Mouse (Mus musculus) neural tube, embryonic 13.5 days (tissue): ENCODE data around the gene Sh2b2. TPM values are rescaled to one million over a fixed set of nuclear protein-coding genes. Genes with fewer than 3 reads are reported as not detected.

ENCODE experiments used
- ATAC-seq: fragments of 200-750 bp; cut with Nextera tagmentation; 2 replicates; pipeline ENCODE4 v1.8.0; 2017; ENCODE audit warnings: low read depth, mild to moderate bottlenecking, moderate TSS enrichment, moderate library complexity
- H3K27ac ChIP-seq: fragments of 300-500 bp; sonication (generic); replicated peaks from 2 replicates; pipeline ENCODE4 v1.5.1; 2015; ENCODE audit warnings: moderate library complexity, mild to moderate bottlenecking, inconsistent platforms
- H3K27me3 ChIP-seq: fragments of 300-500 bp; sonication (generic); 2 replicates; pipeline ENCODE4 v1.6.1; 2015; ENCODE audit warnings: mild to moderate bottlenecking, inconsistent platforms
- H3K36me3 ChIP-seq: fragments of 300-500 bp; sonication (generic); 2 replicates; pipeline ENCODE4 v1.6.1; 2015; ENCODE audit warnings: mild to moderate bottlenecking, inconsistent platforms
- H3K4me1 ChIP-seq: fragments of 300-500 bp; sonication (generic); replicated peaks from 2 replicates; pipeline ENCODE4 v1.6.1; 2015; ENCODE audit warnings: inconsistent platforms
- H3K4me2 ChIP-seq: fragments of 300-500 bp; sonication (generic); 2 replicates; pipeline ENCODE4 v1.6.1; 2015; ENCODE audit warnings: inconsistent platforms, mild to moderate bottlenecking, moderate library complexity
- H3K4me3 ChIP-seq: fragments of 300-500 bp; sonication (generic); 2 replicates; pipeline ENCODE4 v1.5.1; 2015; ENCODE audit warnings: mild to moderate bottlenecking, inconsistent platforms
- H3K9ac ChIP-seq: fragments of 300-500 bp; sonication (generic); 2 replicates; pipeline ENCODE4 v1.6.1; 2015; ENCODE audit warnings: moderate library complexity, mild to moderate bottlenecking, inconsistent platforms
- H3K9me3 ChIP-seq: fragments of 300-500 bp; sonication (generic); 2 replicates; pipeline ENCODE4 v1.6.1; 2016; ENCODE audit warnings: inconsistent platforms
- WGBS: fragments of 180-500 bp; shearing (Covaris S2); methylation state at CpG from one replicate; pipeline ENCODE4 v1.1.7; 2015; 5-methylcytosine and 5-hydroxymethylcytosine counted together
- polyA plus RNA-seq: library from polyadenylated mRNA; unstranded; fragments of >200 nt; fragmentation: Nextera tagmentation; extraction: Ambion mirVana; gene quantifications from 2 replicates; pipeline ENCODE4 v1.2.1, GENCODE M21; 2015

Gene Sh2b2
- polyA plus RNA-seq, 1 experiment from 2014 or later, result 26.4 TPM

DNA sequence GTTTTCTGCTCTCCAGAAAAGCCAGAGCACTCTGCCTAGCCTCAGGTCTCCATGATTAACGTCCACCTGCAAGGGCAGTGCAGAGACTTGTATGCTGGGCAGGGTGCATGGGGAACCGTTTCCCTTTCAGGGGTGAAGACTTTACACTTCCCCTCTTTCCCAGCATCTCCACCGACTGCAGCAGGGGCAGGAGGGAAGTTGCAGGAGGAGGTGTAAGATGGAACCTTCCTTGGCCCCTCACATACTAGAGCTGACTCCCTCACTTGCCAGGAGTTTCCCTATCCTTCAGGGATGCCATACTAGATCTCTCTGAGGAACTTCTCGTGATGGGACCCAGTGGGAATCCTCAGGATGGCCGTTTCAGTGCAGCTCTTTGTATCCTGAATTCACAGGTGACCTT lies 35.8 kb downstream of the Sh2b2 start:
- Histone ChIP-seq H3K36me3 (no peaks in the 10 kb centered on the region), H3K4me1 (no peaks in the 10 kb centered on the region), H3K9me3 (no peaks in the 10 kb centered on the region), H3K27ac (no peak overlapping the region), H3K9ac (no peak overlapping the region), H3K4me3 (no peak overlapping the region), H3K27me3 (no peaks in the 10 kb centered on the region), H3K4me2 (no peak overlapping the region)
- 81% methylated on average over 5 of the region's 5 CpGs for WGBS
- ATAC-seq, result no peak

DNA sequence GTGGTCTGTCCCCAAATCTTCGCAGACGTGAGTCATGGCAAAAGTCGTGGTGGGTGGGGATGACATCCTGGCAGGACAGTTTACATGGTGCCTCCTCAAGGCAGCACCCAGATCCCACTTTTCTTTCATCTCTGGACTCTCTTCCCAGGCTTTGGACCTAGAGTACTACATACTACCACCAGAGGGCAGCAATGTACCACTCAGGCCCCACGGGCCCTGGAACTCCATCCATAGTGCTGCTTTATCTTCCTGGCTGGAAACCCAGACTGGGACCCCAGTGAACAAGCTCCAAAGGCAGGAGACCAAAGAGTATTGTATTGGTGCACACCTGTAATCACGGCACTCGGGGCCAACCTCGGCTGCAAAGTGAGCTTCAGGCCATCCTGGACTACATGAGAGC lies 44.5 kb downstream of the Sh2b2 start:
- Histone ChIP-seq H3K4me3 (no peak overlapping the region), H3K9ac (no peak overlapping the region), H3K27ac (no peak overlapping the region), H3K4me2 (no peak overlapping the region), H3K9me3 (no peaks in the 10 kb centered on the region), H3K36me3 (peaks cover 5% of the 10 kb centered on the region), H3K4me1 (peaks cover 16% of the 10 kb centered on the region), H3K27me3 (no peaks in the 10 kb centered on the region)
- peak; percentile 28; the same call in 1 of the 2 replicates for ATAC-seq
- 30% methylated on average over 7 of the region's 7 CpGs for WGBS

DNA sequence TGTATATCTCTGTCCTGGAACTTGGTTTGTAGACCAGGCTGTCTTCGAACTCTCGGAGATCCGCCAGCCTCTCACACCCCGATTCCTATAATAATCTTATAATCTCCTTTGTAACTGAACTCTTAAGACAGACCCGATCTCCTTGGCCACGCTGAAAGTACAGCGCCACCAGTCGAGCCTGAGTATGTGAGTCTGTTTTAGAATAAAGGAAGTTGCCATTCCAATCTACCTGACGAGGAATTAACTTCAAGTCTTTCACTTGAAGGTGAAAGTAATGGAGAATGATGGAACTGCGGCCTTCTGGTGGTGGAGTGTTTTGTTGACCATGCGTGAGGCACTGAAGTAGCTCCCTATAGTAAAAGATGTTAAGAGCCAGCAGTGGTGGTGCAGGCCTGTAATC lies 46.8 kb downstream of the Sh2b2 start:
- no peak for ATAC-seq
- Histone ChIP-seq H3K36me3 (peaks cover 28% of the 10 kb centered on the region), H3K27me3 (no peaks in the 10 kb centered on the region), H3K4me1 (peaks cover 16% of the 10 kb centered on the region), H3K4me2 (peak overlapping the region; percentile 93), H3K9ac (peak overlapping the region; percentile 73), H3K4me3 (peak overlapping the region; percentile 90), H3K27ac (peak overlapping the region; percentile 85), H3K9me3 (no peaks in the 10 kb centered on the region)
- WGBS, result 33% methylated on average over 11 of the region's 11 CpGs

DNA sequence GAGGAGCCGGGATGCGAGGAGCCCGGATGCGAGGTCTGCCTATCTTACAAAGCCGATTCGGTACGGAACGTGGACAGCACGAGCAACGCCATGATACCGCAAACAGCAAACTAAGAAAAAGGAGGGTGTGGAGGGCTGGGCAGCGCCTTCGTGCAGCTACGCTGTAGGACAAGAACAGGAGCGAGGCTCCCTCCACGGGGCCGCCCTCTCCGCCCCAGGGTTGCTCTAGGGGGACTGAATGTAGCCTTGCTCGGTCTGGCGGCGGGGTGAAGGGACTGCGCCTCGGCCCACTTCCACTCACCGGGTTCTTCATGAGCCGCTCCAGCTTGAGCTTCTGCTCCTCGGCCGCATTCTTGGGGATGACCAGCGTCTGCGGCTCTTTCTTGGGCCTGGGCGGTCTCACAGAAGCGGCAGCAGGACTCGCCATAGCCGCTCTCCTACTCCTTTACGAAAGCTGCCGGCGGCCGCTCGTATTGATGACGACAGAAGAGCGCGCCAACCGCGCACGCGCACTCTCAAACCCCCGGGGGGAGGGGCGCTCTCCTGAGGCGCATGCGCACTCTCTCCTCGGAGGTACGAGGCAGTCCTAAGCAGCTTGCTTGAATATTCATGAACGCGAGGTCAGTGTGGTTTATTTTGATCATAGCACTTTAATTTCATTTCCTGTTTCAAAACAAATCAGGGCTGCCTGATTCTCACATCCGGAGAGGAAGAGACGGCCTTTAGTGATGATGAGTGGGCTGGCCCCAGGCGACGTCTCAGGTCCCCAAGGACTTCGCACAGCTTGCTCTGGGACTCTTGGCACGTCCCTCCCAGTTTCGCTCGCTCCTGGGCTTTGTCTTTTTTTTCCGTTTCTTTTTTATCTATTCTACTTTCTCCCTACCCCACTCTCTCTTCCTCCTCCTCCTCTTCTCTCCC lies 47.6 kb downstream of the Sh2b2 start, which contains the start of gene Prkrip1:
Prkrip1 (minus strand) TSS at position 490 of the 918 bp plus-strand sequence.
- peaks cover 16% of the 10 kb centered on the region for H3K4me1 ChIP-seq
- no peaks in the 10 kb centered on the region for H3K9me3 ChIP-seq
- H3K9ac ChIP-seq, result peak within 1 kb of the TSS; percentile 85
- peaks cover 36% of the 10 kb centered on the region for H3K36me3 ChIP-seq
- WGBS, result under 1% methylated on average over 62 of the region's 62 CpGs
- no peaks in the 10 kb centered on the region for H3K27me3 ChIP-seq
- ATAC-seq, result peak; percentile 83
- peak within 1 kb of the TSS; percentile 85 for H3K27ac ChIP-seq
- peak within 1 kb of the TSS; percentile 93 for H3K4me2 ChIP-seq
- peak within 1 kb of the TSS; percentile 90 for H3K4me3 ChIP-seq

DNA sequence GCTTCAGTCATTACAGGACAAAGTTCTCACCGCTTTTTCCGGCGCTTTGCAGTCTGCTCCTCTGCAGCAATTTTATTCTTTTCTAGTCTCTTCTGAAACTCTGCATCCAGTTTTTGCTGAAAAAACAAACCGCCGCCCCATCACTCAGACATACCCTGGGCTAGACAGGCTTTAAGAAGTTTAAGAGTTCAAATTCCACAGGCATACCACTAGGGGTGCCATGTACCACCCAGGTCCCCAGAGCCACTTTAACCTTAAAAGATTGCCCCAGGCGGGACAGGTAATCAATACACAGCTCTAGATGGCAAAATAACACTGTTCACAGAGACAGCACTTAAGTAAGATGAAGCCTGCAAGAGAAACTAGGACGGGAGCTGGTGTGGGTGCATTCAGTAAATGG lies 54.5 kb downstream of the Sh2b2 start:
- H3K27ac ChIP-seq, result no peak overlapping the region
- 85% methylated on average over 7 of the region's 7 CpGs for WGBS
- H3K27me3 ChIP-seq, result no peaks in the 10 kb centered on the region
- H3K9ac ChIP-seq, result no peak overlapping the region
- ATAC-seq, result no peak
- H3K4me3 ChIP-seq, result no peak overlapping the region
- no peaks in the 10 kb centered on the region for H3K4me1 ChIP-seq
- no peaks in the 10 kb centered on the region for H3K9me3 ChIP-seq
- H3K36me3 ChIP-seq, result peaks cover 94% of the 10 kb centered on the region
- H3K4me2 ChIP-seq, result no peak overlapping the region

DNA sequence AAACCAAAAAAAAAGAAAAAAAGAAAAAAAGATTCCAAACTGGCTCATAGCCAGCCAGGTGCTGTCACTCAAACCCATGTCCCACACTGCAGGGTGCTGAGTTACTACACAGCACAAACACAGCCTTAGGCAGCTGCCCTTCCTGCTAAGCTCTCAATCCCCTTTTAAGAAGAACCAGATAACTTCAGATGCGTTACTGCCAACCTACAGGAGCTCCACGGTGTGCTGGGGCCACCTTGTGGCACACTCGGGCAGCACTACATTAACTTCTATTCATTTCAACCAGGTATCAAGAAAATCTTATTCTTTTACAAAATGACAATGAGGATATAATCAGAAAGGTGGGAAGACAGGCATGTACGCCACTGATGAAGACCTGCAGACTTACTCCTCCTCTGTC lies 59.6 kb downstream of the Sh2b2 start:
- peaks cover 80% of the 10 kb centered on the region for H3K36me3 ChIP-seq
- no peak overlapping the region for H3K4me2 ChIP-seq
- WGBS, result 46% methylated on average over 4 of the region's 4 CpGs
- H3K27me3 ChIP-seq, result no peaks in the 10 kb centered on the region
- no peak overlapping the region for H3K9ac ChIP-seq
- no peaks in the 10 kb centered on the region for H3K9me3 ChIP-seq
- no peak overlapping the region for H3K4me3 ChIP-seq
- ATAC-seq, result no peak; the same call in 1 of the 2 replicates
- H3K4me1 ChIP-seq, result no peaks in the 10 kb centered on the region
- no peak overlapping the region for H3K27ac ChIP-seq

DNA sequence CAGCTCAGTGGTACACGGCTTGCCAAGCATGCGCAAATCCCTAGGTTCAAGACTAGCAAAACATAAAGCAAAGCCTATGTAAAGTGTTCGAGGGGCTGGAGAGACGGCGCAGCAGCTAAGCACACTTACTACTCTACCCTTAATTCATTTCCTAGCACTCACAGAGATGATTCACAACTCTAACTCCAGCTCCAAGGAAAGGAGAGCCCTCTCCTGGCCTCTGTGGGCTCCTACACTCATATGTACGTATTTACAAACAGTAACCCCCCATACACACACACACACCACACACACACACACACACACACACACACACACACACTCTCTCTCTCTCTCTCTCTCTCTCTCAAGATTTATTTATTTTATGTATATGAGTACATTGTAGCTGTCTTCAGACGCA lies 62.6 kb downstream of the Sh2b2 start:
- 90% methylated on average over 7 of the region's 7 CpGs for WGBS
- Histone ChIP-seq H3K27me3 (no peaks in the 10 kb centered on the region), H3K4me2 (no peak overlapping the region), H3K36me3 (peaks cover 82% of the 10 kb centered on the region), H3K4me1 (no peaks in the 10 kb centered on the region), H3K9me3 (no peaks in the 10 kb centered on the region), H3K27ac (no peak overlapping the region), H3K9ac (no peak overlapping the region), H3K4me3 (no peak overlapping the region)
- no peak for ATAC-seq

DNA sequence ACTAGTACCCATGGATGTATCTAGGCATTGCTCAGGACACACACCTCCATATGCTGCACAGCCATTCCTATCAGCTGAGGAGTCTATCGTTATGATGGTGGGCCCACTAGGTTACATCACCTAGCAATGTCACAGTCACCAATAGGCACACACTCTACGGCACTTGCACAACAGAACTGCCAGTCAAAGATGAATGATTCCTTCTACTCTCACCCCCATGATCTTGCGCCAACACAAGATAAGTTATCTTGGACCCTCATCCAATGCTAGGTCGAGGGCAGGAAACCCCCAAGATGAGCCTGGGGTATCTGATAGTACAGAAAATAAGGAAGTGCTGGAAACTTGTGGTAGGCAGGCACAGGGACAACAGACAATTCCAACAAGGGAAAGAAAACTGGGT lies 63.5 kb downstream of the Sh2b2 start:
- Histone ChIP-seq H3K9me3 (no peaks in the 10 kb centered on the region), H3K4me1 (no peaks in the 10 kb centered on the region), H3K9ac (no peak overlapping the region), H3K4me3 (no peak overlapping the region), H3K27ac (no peak overlapping the region), H3K4me2 (no peak overlapping the region), H3K36me3 (peaks cover 82% of the 10 kb centered on the region), H3K27me3 (no peaks in the 10 kb centered on the region)
- WGBS, result 95% methylated on average over 4 of the region's 4 CpGs
- ATAC-seq, result no peak

DNA sequence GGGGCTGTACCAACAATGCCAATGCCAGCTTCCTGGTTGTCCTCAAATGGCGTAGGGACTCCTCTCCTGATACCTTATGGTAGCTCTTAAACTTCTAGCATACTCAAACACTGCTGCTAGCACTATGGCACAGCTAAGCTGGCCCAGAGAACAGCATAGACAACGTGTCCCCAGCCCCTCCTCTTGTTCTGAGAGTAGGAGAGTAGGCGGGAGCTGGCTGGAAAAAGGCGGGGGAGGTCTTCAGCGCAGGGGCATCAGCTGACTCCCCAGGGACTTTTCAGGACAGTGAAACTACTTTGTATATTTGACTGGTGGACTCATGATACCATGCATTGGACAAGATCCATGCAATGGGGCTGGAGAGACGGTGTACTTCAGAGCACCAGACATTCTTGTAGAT lies 64.3 kb downstream of the Sh2b2 start:
- H3K4me1 ChIP-seq, result no peaks in the 10 kb centered on the region
- H3K4me3 ChIP-seq, result no peak overlapping the region
- no peak overlapping the region for H3K9ac ChIP-seq
- no peaks in the 10 kb centered on the region for H3K27me3 ChIP-seq
- no peak overlapping the region for H3K4me2 ChIP-seq
- no peak for ATAC-seq
- 89% methylated on average over 6 of the region's 6 CpGs for WGBS
- H3K9me3 ChIP-seq, result no peaks in the 10 kb centered on the region
- peaks cover 84% of the 10 kb centered on the region for H3K36me3 ChIP-seq
- H3K27ac ChIP-seq, result no peak overlapping the region

DNA sequence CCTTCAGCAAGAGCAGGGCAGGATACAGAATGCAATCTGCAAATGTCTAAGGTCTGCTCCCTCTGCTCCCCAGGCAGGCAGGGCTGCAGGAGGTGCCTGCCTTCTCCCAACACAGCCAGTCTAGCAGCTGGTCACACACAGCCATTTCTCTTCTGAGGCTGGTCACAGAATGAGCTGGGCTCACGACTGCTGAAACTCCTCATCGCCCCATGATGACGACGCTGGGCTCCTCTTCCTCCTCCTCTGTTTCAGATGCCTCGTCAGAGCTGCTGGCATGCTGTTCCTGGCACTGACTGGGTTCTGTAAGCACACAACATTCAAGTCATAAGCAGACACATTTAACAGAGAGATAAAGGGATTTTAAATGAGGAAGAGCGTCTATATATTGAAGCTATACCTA lies 65.2 kb downstream of the Sh2b2 start:
- ATAC-seq, result no peak
- no peaks in the 10 kb centered on the region for H3K27me3 ChIP-seq
- no peaks in the 10 kb centered on the region for H3K9me3 ChIP-seq
- H3K4me1 ChIP-seq, result no peaks in the 10 kb centered on the region
- H3K9ac ChIP-seq, result no peak overlapping the region
- peaks cover 84% of the 10 kb centered on the region for H3K36me3 ChIP-seq
- no peak overlapping the region for H3K27ac ChIP-seq
- WGBS, result 82% methylated on average over 6 of the region's 6 CpGs
- no peak overlapping the region for H3K4me2 ChIP-seq
- H3K4me3 ChIP-seq, result no peak overlapping the region

DNA sequence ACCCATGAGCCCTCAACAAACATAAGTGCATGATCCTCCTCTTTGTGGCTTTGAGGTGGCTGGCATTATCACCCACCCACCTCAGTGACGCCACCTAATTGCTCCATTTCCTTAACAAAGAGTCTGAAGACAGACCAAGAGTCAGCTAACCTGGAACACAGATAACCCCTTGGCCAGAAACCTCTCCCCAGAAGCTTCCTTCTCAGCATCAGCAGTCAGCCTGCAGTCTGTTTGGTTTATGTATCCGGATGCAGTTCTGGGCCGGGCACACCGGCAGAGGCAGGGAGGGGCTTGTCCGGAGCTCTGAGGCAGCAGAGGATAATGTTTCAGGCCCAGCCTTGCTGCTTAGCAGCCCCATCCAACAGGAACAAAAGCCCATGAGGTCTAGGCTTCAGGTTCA lies 66.8 kb downstream of the Sh2b2 start:
- ATAC-seq, result no peak
- H3K9me3 ChIP-seq, result no peaks in the 10 kb centered on the region
- no peak overlapping the region for H3K27ac ChIP-seq
- 58% methylated on average over 5 of the region's 5 CpGs for WGBS
- no peak overlapping the region for H3K9ac ChIP-seq
- no peak overlapping the region for H3K4me2 ChIP-seq
- H3K4me3 ChIP-seq, result no peak overlapping the region
- H3K36me3 ChIP-seq, result peaks cover 67% of the 10 kb centered on the region
- no peaks in the 10 kb centered on the region for H3K4me1 ChIP-seq
- H3K27me3 ChIP-seq, result no peaks in the 10 kb centered on the region

DNA sequence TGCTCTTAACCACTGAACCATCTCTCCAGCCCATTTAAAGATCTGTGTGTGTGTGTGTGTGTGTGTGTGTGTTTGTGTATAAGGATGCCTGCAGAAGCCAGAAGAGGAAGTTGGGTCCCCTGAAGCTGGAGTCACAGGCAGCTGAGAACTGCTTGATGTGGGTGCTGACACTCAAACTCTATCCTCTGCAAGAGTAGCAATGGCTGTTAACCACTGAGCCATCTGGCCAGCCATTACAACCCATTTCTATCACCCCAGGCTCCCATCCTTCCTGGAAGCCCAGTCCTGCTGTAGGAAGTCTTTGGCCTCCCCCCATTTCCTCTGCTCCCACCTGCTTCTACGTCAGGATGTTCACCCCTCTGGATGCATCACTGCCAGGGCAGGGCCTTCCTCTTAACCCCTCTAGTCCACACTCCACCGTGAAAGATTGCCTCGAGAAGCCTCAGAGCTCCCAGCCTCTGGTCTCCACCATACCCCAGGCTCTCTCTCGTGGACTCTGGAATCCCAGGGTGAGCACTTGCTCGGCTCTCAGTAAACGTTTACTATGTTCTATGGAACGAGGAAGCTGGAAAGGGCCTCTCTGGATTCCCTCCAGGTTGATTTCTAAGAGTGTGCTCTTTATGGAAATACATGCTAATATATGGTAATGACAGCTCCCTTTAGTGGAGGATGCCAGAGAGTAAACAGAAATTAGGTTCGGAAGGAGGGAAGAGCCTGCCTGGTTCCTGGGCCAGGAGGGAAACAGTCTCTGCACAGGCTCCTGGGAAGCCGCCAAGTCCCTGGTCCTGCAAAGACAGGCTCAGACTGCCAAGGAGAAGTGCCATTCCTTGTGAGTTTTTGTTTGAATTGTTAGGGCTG lies 72.5 kb downstream of the Sh2b2 start:
- Histone ChIP-seq H3K9ac (no peak overlapping the region; the same call in 1 of the 2 replicates), H3K36me3 (peaks cover 19% of the 10 kb centered on the region), H3K9me3 (no peaks in the 10 kb centered on the region), H3K4me1 (peaks cover 31% of the 10 kb centered on the region), H3K27me3 (peaks cover 6% of the 10 kb centered on the region; the same call in 1 of the 2 replicates), H3K4me2 (no peak overlapping the region), H3K4me3 (no peak overlapping the region), H3K27ac (peak overlapping the region; percentile 30; the same call in 1 of the 2 replicates)
- 52% methylated on average over 9 of the region's 9 CpGs for WGBS
- ATAC-seq, result no peak
